Mouse (Mus musculus): ENCODE measurements around the gene Rhd.
"Not testable (repeated sequence)": the region's sequence is repeated elsewhere in the genome, so short reads cannot be mapped to it uniquely, and the experiment has no call there.

Rhd gene

GRCm38 (mm10) chr4:134863937-134864729, at the start of gene Rhd:
Gene Rhd, plus strand, starts transcription at chr4:134864536.
- no peak for DNase-seq (ENCODE audit: low read depth, low spot score)

GRCm38 (mm10) chr4:134817706-134818105, 46.6 kb upstream of the Rhd start:
- no peak for DNase-seq (ENCODE audit: low read depth, low spot score)

DNA sequence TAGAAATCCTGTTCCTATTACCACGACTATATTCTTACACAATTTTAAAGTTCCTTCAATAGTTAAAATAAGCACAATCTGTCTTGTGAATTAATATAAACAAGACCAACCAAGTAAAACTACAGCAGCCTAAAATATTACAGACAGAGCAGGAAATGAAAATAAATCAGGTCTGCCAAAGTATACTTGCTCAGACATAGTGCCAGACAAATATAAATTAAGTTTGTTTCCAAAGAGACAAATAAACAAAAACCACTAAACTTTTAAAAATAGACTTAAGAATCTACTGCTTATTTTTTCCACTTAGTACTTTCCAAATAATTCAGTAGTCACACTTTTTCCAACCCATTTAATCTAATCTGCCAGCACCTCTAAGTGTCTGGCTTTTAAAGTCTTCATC, 43.3 kb upstream of the Rhd start:
- no peak for DNase-seq (ENCODE audit: low read depth, low spot score)

GRCm38 (mm10) chr4:134823560-134823959, 40.8 kb upstream of the Rhd start:
- DNase-seq (ENCODE audit: low read depth, low spot score): no peak

DNA sequence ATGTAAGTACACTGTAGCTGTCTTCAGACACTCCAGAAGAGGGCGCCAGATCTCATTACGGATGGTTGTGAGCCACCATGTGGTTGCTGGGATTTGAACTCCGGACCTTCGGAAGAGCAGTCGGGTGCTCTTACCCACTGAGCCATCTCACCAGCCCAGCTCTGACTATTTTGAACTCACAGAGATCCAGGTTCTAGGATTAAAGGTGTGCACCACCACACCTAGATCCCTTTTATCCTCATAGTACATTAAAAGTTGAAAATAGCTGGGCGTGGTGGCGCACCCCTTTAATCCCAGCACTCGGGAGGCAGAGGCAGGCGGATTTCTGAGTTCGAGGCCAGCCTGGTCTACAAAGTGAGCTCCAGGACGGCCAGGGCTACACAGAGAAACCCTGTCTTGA, 38.5 kb upstream of the Rhd start:
- DNase-seq (ENCODE audit: low read depth, low spot score): not testable (repeated sequence)

- DNase-seq (ENCODE audit: low read depth, low spot score): no peak
Observed at GRCm38 (mm10) chr4:134826348-134826747, 38.0 kb upstream of the Rhd start.

GRCm38 (mm10) chr4:134827806-134828205, 36.5 kb upstream of the Rhd start:
- no peak for DNase-seq (ENCODE audit: low read depth, low spot score)

DNA sequence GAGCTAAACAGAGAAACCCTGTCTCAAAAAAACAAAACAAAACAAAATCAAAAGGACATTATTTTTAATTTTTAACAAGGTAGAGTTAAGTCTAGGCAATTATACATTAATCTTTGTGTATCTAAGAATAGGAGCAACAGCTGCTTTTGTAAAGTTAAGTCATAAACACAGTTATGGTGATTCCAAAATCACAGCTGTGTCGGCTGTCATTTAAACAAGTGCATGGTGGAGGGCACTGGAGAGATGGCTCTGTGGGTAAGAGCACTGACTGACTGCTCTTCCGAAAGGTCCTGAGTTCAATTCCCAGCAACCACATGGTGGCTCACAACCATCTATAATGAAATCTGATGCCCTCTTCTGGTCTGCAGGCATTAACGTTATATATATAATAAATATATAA, 32.4 kb upstream of the Rhd start:
- DNase-seq (ENCODE audit: low read depth, low spot score): no peak

- DNase-seq (ENCODE audit: low read depth, low spot score): no peak
Observed at GRCm38 (mm10) chr4:134835486-134835885, 28.9 kb upstream of the Rhd start.

- no peak for DNase-seq (ENCODE audit: low read depth, low spot score)
Observed at GRCm38 (mm10) chr4:134838221-134838620, 26.1 kb upstream of the Rhd start.

DNA sequence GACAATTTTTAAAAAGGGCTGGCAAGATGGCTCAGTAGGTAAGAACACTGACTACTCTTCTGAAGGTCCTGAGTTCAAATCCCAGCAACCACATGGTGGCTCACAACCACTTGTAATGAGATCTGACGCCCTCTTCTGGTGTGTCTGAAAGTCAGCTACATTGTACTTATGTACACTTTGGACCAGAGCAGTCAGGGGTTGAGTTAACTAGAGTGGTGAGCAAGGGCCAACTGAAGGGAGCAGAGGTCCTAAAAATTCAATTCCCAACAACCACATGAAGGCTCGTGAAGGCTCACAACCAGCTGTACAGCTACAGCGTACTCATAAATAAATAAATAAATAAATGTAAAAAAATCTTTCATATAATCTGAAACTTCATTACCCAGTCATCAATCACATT, 25.6 kb upstream of the Rhd start:
- not testable (repeated sequence) for DNase-seq (ENCODE audit: low read depth, low spot score)

GRCm38 (mm10) chr4:134840231-134840630, 24.1 kb upstream of the Rhd start:
- no peak for DNase-seq (ENCODE audit: low read depth, low spot score)

DNA sequence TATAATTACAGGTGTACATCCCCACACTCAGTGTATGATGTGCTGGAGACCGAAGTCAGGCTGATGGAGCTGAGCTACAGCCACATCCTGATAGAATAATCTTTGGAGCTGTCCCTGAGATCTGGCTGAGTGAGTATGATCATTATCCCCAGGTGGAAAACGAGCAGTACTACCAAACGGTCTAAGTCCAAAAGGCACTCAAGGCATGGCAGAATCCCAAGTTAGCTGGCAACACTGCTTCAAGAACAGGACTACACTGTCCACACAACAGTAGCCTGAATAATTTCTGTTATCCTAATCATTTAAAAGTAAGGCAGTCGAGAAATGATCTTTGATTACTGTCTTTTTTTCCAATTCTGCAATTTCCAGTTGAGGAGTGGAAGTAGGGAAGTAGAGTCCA, 20.8 kb upstream of the Rhd start:
- no peak for DNase-seq (ENCODE audit: low read depth, low spot score)

- DNase-seq (ENCODE audit: low read depth, low spot score): no peak
Observed at GRCm38 (mm10) chr4:134847587-134847986, 16.7 kb upstream of the Rhd start.

- DNase-seq (ENCODE audit: low read depth, low spot score): no peak
Observed at GRCm38 (mm10) chr4:134850551-134850950, 13.8 kb upstream of the Rhd start.

DNA sequence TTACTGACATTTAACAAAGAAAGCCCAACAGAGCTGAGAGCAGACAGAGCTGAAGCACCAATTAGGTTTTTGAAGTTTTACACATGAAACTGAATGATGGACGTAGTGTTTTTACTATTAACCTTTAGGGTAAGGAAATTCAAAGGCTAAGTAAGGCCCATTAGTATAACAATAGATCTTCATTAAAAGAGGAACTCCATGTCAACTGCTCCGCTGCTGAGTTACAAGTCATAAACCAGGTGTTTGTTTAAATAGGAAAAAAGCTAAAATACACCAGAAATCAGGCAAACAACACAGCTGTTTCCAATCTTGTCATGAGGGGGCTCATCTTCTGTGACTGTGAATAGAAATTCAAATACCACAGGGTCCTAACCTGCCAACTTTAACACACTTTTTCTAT, 13.1 kb upstream of the Rhd start:
- no peak for DNase-seq (ENCODE audit: low read depth, low spot score)

GRCm38 (mm10) chr4:134851876-134852275, 12.5 kb upstream of the Rhd start:
- no peak for DNase-seq (ENCODE audit: low read depth, low spot score)

- no peak for DNase-seq (ENCODE audit: low read depth, low spot score)
Observed at GRCm38 (mm10) chr4:134852438-134853255, 11.7 kb upstream of the Rhd start.

DNA sequence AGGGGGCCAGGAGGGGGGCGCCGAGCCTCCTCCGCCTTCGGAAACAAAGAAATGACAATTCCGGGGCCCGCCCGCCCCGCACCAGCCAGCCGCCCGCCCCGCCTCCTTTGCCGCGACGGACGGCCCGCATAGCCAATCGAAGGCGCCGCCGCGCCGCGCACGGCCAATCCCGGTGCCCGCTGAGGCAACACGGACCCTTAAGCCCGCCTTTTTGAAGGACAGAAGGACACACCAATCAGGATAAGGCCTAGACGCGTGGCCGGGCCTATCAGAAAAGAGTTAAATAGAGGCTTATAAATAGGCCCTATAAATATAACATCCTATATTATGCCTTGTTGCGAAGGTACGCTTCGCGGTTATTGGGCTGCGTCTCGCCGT, 11.1 kb upstream of the Rhd start, which contains the start of gene Maco1:
Maco1 (minus strand) TSS at position 87 of the 378 bp plus-strand sequence.
- peak; percentile 98 for DNase-seq (ENCODE audit: low read depth, low spot score)

DNA sequence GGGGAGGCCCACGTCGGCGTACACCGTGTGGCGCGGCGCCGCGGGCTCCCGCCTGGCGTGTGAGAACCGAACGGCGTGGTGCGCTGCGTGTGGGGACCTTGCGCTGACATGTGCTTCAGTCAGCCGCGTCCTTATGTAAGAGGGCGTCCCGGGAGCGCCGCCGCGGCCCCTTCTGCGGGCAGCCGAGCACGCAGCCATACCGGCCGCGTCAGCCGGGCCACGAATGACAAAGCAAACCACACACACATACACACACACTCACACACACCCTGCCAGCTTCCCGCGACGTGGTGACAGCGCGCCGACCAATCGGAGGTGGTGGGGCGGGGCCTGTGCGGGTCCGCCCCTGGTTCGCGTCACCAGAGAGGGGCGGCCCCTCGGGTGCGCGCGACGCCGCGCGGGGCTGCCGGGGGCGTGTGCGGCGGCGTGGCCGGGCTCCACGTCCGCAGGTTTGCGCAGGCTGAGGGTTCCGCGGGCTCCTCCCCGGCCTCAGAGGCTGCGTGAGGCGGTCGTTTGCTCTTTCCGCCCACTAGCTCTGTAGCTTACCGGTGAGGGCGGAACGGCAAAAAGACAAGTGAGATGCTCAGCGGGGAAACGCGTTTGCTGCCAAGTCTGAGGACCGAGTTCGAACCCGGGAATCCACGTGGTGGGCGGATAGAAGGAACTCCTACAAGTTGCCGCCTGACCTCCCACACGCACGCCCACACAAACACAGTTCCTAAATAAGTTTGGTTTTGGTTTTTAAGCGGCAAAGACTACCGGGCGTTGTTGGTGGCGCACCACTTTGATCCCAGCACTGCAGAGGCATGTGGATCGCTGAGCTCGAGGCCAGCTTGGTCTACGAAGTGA, 10.5 kb upstream of the Rhd start:
- peak; percentile 89 for DNase-seq (ENCODE audit: low read depth, low spot score)

- DNase-seq (ENCODE audit: low read depth, low spot score): no peak
Observed at GRCm38 (mm10) chr4:134855371-134855770, 9.0 kb upstream of the Rhd start.

- DNase-seq (ENCODE audit: low read depth, low spot score): no peak
Observed at GRCm38 (mm10) chr4:134856056-134856455, 8.3 kb upstream of the Rhd start.

Measured in retina, postnatal 7 days (tissue).